Mouse (Mus musculus) right cerebral cortex, postnatal 36 days (tissue): Measurements from ENCODE around the gene Ip6k1.

Source experiments
- DNase-seq, 2 experiments: peaks; one replicate each; pipeline ENCODE4 v3.0.0; 2022; ENCODE audit warnings: low spot score in 2 of 2, mixed read lengths in 1 of 2

Ip6k1 gene

DNA sequence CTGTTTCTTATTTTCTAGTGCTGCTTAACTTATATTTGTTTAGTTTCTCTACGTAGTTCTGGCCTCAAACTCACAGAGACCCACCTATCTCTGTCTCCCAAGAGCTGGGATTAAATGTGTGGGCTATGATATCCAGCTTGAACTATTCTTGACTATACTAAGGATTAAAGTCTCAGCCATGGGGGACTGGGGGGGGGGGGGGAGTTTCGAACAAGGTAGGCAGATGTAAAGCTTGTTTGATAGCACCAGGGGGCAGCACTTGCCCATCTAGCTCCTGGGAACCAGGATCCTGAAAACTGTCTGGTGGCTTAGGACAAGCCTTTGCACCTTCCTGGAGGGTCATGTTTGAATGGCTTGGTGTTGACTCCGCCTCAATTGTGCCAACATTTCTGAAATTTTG is 93.2 kb downstream of the Ip6k1 start:
- no peak for DNase-seq

DNA sequence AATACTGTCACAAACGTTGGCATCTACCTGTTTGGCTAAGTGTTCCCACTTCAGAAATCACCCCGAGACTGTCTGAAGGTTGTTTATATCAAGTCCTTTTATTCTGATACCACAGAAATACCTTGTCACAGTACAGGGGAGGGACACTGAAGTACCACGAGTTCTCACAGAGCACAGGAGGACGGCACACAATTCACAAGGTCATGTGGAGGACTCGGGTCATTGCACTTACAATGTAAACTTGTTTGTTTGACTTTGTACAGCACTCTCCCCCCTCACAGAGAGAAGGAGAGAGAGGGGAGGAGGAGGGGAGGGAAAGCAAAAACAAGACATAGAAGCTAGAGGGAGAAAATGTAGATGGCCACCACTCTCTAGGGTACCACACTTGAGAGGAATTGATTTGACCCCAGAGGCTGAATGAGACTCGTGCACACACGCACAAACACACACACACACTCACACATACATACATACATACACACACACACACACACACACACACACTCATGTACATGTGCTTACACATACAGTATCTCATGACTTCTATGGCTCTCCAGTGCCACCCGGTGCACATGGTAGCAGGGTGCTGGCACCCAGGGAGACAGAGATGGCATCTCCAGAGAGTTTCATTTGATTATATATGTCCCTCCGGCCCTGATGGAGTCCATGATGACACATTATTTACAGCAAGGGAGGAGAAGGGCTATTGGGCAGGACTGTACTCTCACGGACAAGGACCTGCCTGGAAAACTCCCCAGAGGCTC is 93.8 kb downstream of the Ip6k1 start:
- no peak for DNase-seq
